Mouse (Mus musculus): ENCODE results near the gene Cacng2. TPM values are rescaled to one million over a fixed set of nuclear protein-coding genes. Genes with fewer than 3 reads are reported as not detected.

Cacng2 gene
- polyA plus RNA-seq, 1 experiment from 2014 or later, result 0.04 TPM

DNA sequence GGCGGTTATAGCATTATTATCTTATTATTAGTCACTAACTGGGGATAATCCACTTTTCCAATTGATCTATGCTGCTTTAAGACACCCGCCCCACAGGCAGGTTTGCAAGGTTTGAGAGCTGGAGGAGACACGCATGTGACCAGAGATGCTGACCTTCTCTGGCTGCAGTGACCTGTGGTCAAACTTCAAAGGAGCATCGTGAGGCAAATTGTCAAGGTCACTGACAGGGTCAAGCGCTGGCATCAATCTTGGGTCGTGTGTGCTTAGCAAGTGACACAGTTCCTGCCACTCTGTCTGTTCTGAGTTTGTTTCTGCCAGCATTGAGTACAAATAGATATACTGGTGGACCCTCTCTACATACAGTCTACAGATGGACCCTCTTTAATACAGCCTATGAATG is 14.8 kb upstream of the Cacng2 start:
- Histone ChIP-seq H3K27ac (replicated peaks) (no peak overlapping the region), H3K4me2 (replicated peaks) (no peak overlapping the region), H3K27me3 (no peaks in the 10 kb centered on the region), H3K4me3 (replicated peaks) (no peak overlapping the region), H3K36me3 (no peaks in the 10 kb centered on the region), H3K9me3 (replicated peaks) (no peaks in the 10 kb centered on the region), H3K9ac (no peak overlapping the region), H3K4me1 (no peaks in the 10 kb centered on the region)
- ATAC-seq (ENCODE audit: insufficient number of reproducible peaks, low FRiP score, low TSS enrichment, low read depth), result no peak
- WGBS, result 30% methylated on average over 6 of the region's 6 CpGs

DNA sequence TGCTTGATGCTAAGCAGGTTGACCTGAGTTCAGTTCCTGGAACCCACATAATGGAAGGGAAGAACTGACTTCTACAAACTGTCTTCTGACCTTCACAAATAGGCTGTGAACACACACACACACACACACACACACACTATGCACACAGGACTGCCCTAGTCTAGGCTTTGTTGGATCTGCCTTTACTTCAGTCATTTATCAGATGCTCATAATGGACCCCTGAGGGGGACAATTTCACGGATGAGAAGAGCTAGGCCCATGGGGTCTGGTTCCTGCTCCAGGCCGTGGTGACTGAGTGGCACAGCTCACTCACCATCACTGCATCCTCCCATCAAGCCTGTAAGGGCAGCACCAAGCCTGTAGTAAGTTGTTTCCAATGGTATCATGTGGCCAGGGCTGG is 13.6 kb upstream of the Cacng2 start:
- no peak for ATAC-seq (ENCODE audit: insufficient number of reproducible peaks, low FRiP score, low TSS enrichment, low read depth)
- Histone ChIP-seq H3K27ac (replicated peaks) (no peak overlapping the region), H3K4me2 (replicated peaks) (no peak overlapping the region), H3K4me3 (replicated peaks) (no peak overlapping the region), H3K4me1 (no peaks in the 10 kb centered on the region), H3K9me3 (replicated peaks) (no peaks in the 10 kb centered on the region), H3K36me3 (no peaks in the 10 kb centered on the region), H3K27me3 (no peaks in the 10 kb centered on the region), H3K9ac (no peak overlapping the region)
- WGBS, result 44% methylated on average over 2 of the region's 2 CpGs

DNA sequence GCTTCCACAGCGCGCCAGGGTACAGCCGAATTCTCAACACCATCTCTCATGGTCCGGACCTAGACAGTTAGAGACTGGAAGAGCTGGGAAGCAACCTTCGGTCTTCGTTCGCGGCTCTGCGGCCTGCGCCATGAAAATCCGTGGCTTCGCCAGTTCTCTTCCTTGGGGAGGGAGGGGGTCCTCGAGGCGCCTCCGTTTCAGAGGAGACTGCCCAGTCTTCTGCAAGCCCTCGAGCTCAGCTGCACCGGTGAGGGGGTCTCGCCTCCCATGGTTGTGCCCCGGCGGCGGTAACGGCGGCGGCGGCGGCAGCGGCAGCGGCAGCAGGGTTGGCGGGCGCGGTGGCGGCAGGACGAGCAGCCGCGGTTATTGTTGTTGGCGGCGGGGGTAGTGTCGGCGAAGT is 580 bp downstream of the Cacng2 start:
- H3K9me3 ChIP-seq (replicated peaks), result no peaks in the 10 kb centered on the region

DNA sequence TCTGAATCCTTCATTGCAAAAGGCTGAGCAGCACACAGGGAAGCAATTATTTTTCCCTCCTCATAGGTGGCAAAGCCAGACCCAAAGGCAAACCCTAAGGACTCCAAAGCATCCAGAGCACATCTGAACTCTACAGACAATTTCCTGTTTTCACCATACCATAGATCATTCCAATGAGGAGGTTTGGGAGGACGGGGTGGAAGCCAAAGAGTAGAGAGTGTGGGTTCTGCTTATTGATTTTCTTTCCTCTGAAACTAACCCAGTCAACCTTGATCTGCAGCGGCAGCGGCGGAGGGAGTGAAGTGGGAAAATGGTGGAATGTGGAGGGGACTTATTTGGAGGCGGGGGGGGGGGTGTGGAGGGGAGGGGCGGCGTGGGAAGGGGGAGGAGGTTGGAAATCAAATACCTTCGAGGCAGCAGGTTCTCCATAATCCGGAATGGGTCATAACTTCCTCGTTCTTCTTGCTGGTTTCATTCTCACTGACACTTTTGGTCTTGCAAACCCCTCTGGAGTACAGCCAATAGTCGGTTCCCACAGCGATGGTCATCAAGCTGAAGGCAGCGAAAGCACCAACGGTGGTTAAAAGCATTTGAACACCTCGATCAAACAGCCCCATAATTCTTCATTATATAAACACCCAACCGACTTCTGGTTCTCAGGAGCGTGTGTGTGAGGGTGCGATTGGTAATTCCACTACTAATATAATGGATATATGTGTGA is 1.4 kb downstream of the Cacng2 start:
- H3K27me3 ChIP-seq, result peaks cover 29% of the 10 kb centered on the region
- H3K4me3 ChIP-seq (replicated peaks), result no peak overlapping the region
- no peak overlapping the region for H3K27ac ChIP-seq (replicated peaks)
- ATAC-seq (ENCODE audit: insufficient number of reproducible peaks, low FRiP score, low TSS enrichment, low read depth), result no peak
- H3K36me3 ChIP-seq, result no peaks in the 10 kb centered on the region
- no peaks in the 10 kb centered on the region for H3K9me3 ChIP-seq (replicated peaks)
- no peak overlapping the region for H3K9ac ChIP-seq
- 70% methylated on average over 18 of the region's 18 CpGs for WGBS
- peaks cover 8% of the 10 kb centered on the region for H3K4me1 ChIP-seq
- no peak overlapping the region for H3K4me2 ChIP-seq (replicated peaks)

More for the DNA sequence above, 580 bp downstream of the Cacng2 start:
- ATAC-seq (ENCODE audit: insufficient number of reproducible peaks, low FRiP score, low TSS enrichment, low read depth), result no peak
- peaks cover 29% of the 10 kb centered on the region for H3K27me3 ChIP-seq
- H3K4me1 ChIP-seq, result peaks cover 8% of the 10 kb centered on the region
- no peaks in the 10 kb centered on the region for H3K36me3 ChIP-seq
- WGBS, result 7% methylated on average over 30 of the region's 39 CpGs
- H3K9ac ChIP-seq, result no peak overlapping the region
- peak overlapping the region; percentile 25 for H3K4me3 ChIP-seq (replicated peaks)
- peak overlapping the region; percentile 49 for H3K4me2 ChIP-seq (replicated peaks)
- H3K27ac ChIP-seq (replicated peaks), result no peak overlapping the region

DNA sequence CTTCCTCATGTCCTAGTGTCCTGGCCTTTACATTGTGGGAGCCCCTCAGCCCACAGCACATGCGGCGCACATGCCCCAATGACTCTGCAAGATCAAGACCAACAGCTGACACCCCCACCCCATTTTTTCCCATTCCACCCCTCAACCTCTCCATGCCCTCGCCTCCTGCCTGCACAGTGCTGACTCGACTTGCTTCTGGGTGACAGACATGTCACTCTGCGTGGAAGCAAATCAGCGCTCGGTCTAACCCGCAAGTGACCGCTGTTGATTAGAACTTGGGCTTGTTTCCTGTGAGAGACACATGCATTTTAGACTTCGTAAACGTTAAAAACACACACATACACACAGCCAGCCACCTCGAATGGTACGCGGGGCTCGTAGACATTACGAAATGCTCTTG is 2.1 kb downstream of the Cacng2 start:
- Histone ChIP-seq H3K4me1 (peaks cover 8% of the 10 kb centered on the region), H3K27ac (replicated peaks) (no peak overlapping the region), H3K4me2 (replicated peaks) (no peak overlapping the region), H3K9me3 (replicated peaks) (no peaks in the 10 kb centered on the region), H3K9ac (no peak overlapping the region), H3K27me3 (peaks cover 29% of the 10 kb centered on the region), H3K36me3 (no peaks in the 10 kb centered on the region), H3K4me3 (replicated peaks) (no peak overlapping the region)
- no peak for ATAC-seq (ENCODE audit: insufficient number of reproducible peaks, low FRiP score, low TSS enrichment, low read depth)
- WGBS, result 86% methylated on average over 16 of the region's 16 CpGs

DNA sequence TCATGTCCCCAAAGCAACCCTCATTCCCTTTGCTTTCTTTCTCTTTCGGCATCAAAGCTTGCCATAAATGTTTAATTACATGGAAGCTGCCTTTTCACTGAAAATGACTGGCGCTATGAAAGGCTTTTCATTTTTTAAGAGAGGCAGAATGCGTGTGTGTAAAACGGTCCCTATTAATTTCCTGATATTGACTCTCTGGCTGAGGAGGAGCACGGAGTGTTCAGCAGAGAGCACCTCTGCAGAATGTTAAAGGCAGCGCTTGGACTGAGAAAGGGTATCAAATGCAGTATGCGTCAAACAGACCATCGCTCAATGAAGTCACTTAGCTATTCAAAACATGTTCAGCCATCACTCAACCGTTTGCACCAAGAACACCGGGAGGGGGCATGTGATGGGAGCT is 2.9 kb downstream of the Cacng2 start:
- peaks cover 29% of the 10 kb centered on the region for H3K27me3 ChIP-seq
- ATAC-seq (ENCODE audit: insufficient number of reproducible peaks, low FRiP score, low TSS enrichment, low read depth), result no peak
- WGBS, result 81% methylated on average over 10 of the region's 10 CpGs
- H3K27ac ChIP-seq (replicated peaks), result no peak overlapping the region
- no peak overlapping the region for H3K4me3 ChIP-seq (replicated peaks)
- H3K9me3 ChIP-seq (replicated peaks), result no peaks in the 10 kb centered on the region
- no peak overlapping the region for H3K4me2 ChIP-seq (replicated peaks)
- H3K4me1 ChIP-seq, result peaks cover 8% of the 10 kb centered on the region
- no peaks in the 10 kb centered on the region for H3K36me3 ChIP-seq
- no peak overlapping the region for H3K9ac ChIP-seq

DNA sequence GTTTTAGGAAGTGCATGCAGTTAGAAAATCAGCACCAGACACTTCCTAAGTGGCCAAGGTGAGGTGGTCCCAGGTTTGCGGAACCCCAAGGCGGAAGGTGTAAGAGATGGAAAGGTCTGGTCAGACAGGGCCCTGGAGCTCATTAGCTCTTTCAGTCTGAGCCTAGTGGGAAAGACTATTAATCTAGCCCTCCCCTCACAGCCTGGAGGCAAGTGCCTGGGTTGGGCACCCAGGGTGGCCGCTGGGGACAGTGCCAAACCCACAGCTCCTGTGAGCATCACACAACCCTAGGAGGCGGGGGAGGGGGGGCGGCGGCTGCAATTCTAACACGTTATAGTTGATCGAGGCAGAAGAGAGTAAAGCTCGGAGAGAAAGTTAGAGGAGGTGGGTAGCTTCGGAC is 3.6 kb downstream of the Cacng2 start:
- Histone ChIP-seq H3K9me3 (replicated peaks) (no peaks in the 10 kb centered on the region), H3K4me1 (peaks cover 8% of the 10 kb centered on the region), H3K27ac (replicated peaks) (no peak overlapping the region), H3K4me2 (replicated peaks) (no peak overlapping the region), H3K9ac (no peak overlapping the region), H3K27me3 (peaks cover 29% of the 10 kb centered on the region), H3K4me3 (replicated peaks) (no peak overlapping the region), H3K36me3 (no peaks in the 10 kb centered on the region)
- 70% methylated on average over 10 of the region's 10 CpGs for WGBS
- ATAC-seq (ENCODE audit: insufficient number of reproducible peaks, low FRiP score, low TSS enrichment, low read depth), result no peak

DNA sequence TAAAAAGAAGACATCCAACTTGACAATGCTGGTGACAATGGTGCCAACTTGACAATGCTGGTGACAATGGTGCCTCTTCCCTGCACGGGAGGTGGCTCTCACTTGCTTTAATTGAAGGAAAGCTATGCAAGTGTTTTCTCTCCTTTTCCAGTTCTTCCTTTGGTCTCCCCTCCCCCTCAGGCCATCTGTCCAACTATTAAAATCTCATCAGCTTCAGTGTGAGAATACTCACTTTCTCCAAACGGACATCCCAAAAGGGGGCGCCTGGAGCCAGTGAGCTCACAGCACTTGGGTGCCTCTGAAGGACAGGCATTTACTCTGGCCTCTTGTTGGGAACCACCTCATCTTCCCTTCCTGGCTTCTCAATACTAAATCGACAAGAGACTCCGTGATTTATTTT is 20.3 kb downstream of the Cacng2 start:
- no peaks in the 10 kb centered on the region for H3K27me3 ChIP-seq
- no peak overlapping the region for H3K4me3 ChIP-seq (replicated peaks)
- H3K4me2 ChIP-seq (replicated peaks), result no peak overlapping the region
- H3K9me3 ChIP-seq (replicated peaks), result no peaks in the 10 kb centered on the region
- 62% methylated on average over 5 of the region's 5 CpGs for WGBS
- H3K36me3 ChIP-seq, result no peaks in the 10 kb centered on the region
- H3K4me1 ChIP-seq, result no peaks in the 10 kb centered on the region
- no peak overlapping the region for H3K27ac ChIP-seq (replicated peaks)
- H3K9ac ChIP-seq, result no peak overlapping the region
- ATAC-seq (ENCODE audit: insufficient number of reproducible peaks, low FRiP score, low TSS enrichment, low read depth), result no peak

DNA sequence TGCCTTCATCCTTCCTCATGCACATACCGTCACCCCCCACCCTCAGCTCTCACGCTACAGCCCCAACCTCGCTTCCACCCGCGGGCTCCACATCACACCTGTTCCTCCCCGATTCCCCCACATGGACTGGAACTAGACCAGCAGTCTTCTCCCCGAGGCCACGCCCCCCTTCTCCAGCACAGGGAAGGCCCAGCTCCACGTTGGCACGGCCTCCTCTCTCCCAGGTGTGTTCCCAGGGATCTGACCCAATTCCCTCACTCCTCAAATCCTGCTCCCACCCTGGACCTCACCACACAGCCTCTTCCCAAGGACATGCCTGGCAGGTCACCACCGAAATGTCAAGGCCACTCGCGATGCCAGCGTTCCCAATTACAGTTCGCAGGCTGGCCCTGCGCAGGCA is 23.8 kb downstream of the Cacng2 start:
- Histone ChIP-seq H3K36me3 (no peaks in the 10 kb centered on the region), H3K4me2 (replicated peaks) (no peak overlapping the region), H3K4me3 (replicated peaks) (no peak overlapping the region), H3K9me3 (replicated peaks) (no peaks in the 10 kb centered on the region), H3K27ac (replicated peaks) (no peak overlapping the region), H3K27me3 (no peaks in the 10 kb centered on the region), H3K9ac (no peak overlapping the region), H3K4me1 (no peaks in the 10 kb centered on the region)
- no peak; the same call in 1 of the 2 replicates for ATAC-seq (ENCODE audit: insufficient number of reproducible peaks, low FRiP score, low TSS enrichment, low read depth)
- WGBS, result 82% methylated on average over 16 of the region's 16 CpGs

DNA sequence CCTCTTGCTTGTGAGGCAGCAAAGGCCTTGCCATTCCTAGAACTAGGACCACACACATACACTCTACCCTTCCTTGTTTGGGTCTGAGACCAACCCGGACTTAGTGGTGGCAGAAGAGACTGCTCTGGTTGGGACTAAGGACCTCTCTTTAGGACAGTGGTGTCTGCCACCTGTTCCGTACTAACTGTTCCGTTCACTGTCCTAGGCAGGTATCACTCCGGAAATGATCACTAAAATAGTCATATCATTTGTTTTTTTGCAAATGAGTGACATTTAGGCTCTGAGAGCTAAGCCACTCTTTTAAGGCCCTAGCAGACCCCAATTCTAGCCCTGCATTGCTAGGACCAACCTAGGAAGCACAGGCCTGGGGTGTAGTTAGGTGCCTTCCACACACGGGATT is 26.2 kb downstream of the Cacng2 start:
- no peaks in the 10 kb centered on the region for H3K9me3 ChIP-seq (replicated peaks)
- 85% methylated on average over 5 of the region's 5 CpGs for WGBS

DNA sequence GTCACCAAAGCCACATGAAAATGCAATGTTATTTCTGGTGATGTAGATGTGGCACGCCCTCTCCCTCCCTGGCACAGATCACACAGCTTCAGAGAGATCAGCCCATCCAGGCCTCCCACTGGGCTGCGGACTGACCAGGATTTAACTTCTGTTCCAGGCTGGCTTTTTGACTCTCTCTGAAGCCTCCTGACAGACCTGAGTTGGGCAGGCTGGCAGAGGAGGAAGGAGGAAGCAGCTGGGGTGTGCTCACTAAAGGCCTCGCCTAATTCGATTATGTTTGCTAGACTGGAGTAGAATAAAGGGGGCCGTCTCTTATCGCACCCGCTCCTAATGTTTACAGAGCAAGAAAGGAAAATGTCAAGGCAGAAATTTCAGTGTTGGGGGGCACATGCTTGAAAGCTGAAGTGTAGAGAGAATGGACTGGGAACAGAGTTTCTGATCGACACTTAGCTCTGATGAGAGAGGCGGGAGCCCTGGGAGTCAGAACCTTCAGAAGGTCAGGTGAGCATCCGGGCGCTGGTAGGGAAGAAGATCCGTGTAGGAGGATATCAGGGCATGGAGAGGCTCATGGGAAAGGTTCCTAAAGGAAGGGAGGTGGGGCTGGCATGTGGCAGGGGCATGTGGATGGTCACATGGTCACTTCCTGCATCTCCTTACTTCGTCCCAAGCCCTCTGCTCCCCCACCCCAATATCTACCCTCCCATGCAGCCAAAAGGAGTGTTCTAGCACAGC is 36.8 kb downstream of the Cacng2 start:
- 65% methylated on average over 13 of the region's 13 CpGs for WGBS
- no peak for ATAC-seq (ENCODE audit: insufficient number of reproducible peaks, low FRiP score, low TSS enrichment, low read depth)
- no peaks in the 10 kb centered on the region for H3K9me3 ChIP-seq (replicated peaks)

More for the DNA sequence above, 26.2 kb downstream of the Cacng2 start:
- ATAC-seq (ENCODE audit: insufficient number of reproducible peaks, low FRiP score, low TSS enrichment, low read depth), result no peak
- Histone ChIP-seq H3K4me3 (replicated peaks) (no peak overlapping the region), H3K9ac (no peak overlapping the region), H3K36me3 (no peaks in the 10 kb centered on the region), H3K27me3 (no peaks in the 10 kb centered on the region), H3K4me2 (replicated peaks) (no peak overlapping the region), H3K4me1 (no peaks in the 10 kb centered on the region), H3K27ac (replicated peaks) (no peak overlapping the region)

More for the DNA sequence above, 36.8 kb downstream of the Cacng2 start:
- Histone ChIP-seq H3K4me3 (replicated peaks) (no peak overlapping the region), H3K4me1 (no peaks in the 10 kb centered on the region), H3K9ac (no peak overlapping the region), H3K36me3 (no peaks in the 10 kb centered on the region), H3K27me3 (no peaks in the 10 kb centered on the region; the same call in 1 of the 2 replicates), H3K4me2 (replicated peaks) (no peak overlapping the region), H3K27ac (replicated peaks) (no peak overlapping the region)

Data from embryonic facial prominence, embryonic 15.5 days (tissue).